13 mouse cellular contexts compared by ENCODE assay signal in genomic region chrX:166688779-166689178, GRCm38 (mm10).
A peak's percentile ranks its signal among the peaks of the same experiment; 100 is the strongest.
DNase-seq lines count a peak whose midpoint lies in the region; ATAC-seq and TF ChIP-seq lines count a peak whose summit lies in the region.
"Had no signal": no experiment of that assay in that cellular context is flagged by ENCODE, and none has a peak within 500 bp of the region (broad histone marks: within the 10 kb centered on the region; RNA-seq: fewer than 3 reads in every experiment).

No protein-coding gene starts in this region.

- DNase-seq in layer of hippocampus, adult 2 months (ENCODE audit: low spot score in 2 of 2): peak; percentile 15 to 66
- DNase-seq in layer of hippocampus, postnatal 25 days (ENCODE audit: extremely low spot score in 1 of 2, low spot score in 1 of 2): no peak
- DNase-seq in brain, adult 2 months (ENCODE audit: low read depth, low spot score): peak; percentile 53
- peak; percentile 13 for DNase-seq in thymus, postnatal 25 days
- no peak for DNase-seq in cerebellum, postnatal 4 days (ENCODE audit: low spot score in 2 of 2)
- no peak for DNase-seq in limb, embryonic 10.5 days (ENCODE audit: low spot score)
- no peak for DNase-seq in heart, postnatal 25 days (ENCODE audit: low spot score)
- DNase-seq: gastrocnemius, adult 2 months; right cerebral cortex, adult 18-20 months had no signal

- no peaks in the 10 kb centered on the region for H3K36me3 ChIP-seq in limb, embryonic 10.5 days
- H3K36me3 ChIP-seq: embryonic facial prominence, embryonic 13.5 days; heart, embryonic 15.5 days; limb, embryonic 12.5 days had no signal

- intact Hi-C loops in heart, postnatal 25 days (cut with DNase I): no loop called here

- TF ChIP-seq CTCF in layer of hippocampus, adult 2 months (conservative IDR thresholded peaks at IDR 0.05): no peak

- no peak overlapping the region for H3K4me3 ChIP-seq in layer of hippocampus, adult 2 months
- H3K4me3 ChIP-seq in limb, embryonic 10.5 days: no peak overlapping the region
- H3K4me3 ChIP-seq: embryonic facial prominence, embryonic 13.5 days; gastrocnemius, adult 2 months; heart, embryonic 15.5 days; limb, embryonic 12.5 days had no signal

- H3K27ac ChIP-seq in layer of hippocampus, adult 2 months: peak overlapping the region; percentile 10; the same call in 1 of the 2 replicates
- H3K27ac ChIP-seq in limb, embryonic 10.5 days: no peak overlapping the region
- H3K27ac ChIP-seq: embryonic facial prominence, embryonic 13.5 days; gastrocnemius, adult 2 months; heart, embryonic 15.5 days; limb, embryonic 12.5 days had no signal

- 41% methylated on average over 3 of the region's 3 CpGs for WGBS in limb, embryonic 10.5 days

- H3K9me3 ChIP-seq in limb, embryonic 10.5 days (replicated peaks): no peaks in the 10 kb centered on the region
- H3K9me3 ChIP-seq: embryonic facial prominence, embryonic 13.5 days; heart, embryonic 15.5 days; limb, embryonic 12.5 days had no signal

- H3K27me3 ChIP-seq in limb, embryonic 10.5 days (ENCODE audit: low read depth, poor library complexity, severe bottlenecking): peaks cover 83% of the 10 kb centered on the region
- H3K27me3 ChIP-seq: heart, embryonic 15.5 days had no signal

- no peaks in the 10 kb centered on the region for H3K4me1 ChIP-seq in limb, embryonic 10.5 days
- H3K4me1 ChIP-seq: embryonic facial prominence, embryonic 13.5 days; heart, embryonic 15.5 days; limb, embryonic 12.5 days had no signal

- peak; percentile 85 for ATAC-seq in inflammation-experienced regulatory T-cells, adult 6 months

Comparison
In these comparisons a context has a peak if more than half of its experiments do, and no peak if none do; other contexts are left out.
1. DNase-seq: peak in layer of hippocampus, adult 2 months (2 of 2), brain, adult 2 months (single experiment) and thymus, postnatal 25 days (single experiment); none in layer of hippocampus, postnatal 25 days (0 of 2), cerebellum, postnatal 4 days (0 of 2), limb, embryonic 10.5 days (single experiment) and heart, postnatal 25 days (single experiment).